Mouse (Mus musculus) central nervous system, embryonic 11.5 days (tissue): ENCODE measurements around the gene Fbxl20. TPM values are rescaled to one million over a fixed set of nuclear protein-coding genes. Genes with fewer than 3 reads are reported as not detected.

ENCODE experiments used
- polyA plus RNA-seq: library from polyadenylated mRNA; depleted of rRNA; stranded (reverse); fragments of >200 nt; gene quantifications from 2 replicates; pipeline ENCODE4 v1.2.3, GENCODE M21; 2012; rRNA removed

Fbxl20 gene
- 17.0 and 20.7 TPM in 2 replicates for polyA plus RNA-seq

GRCm38 (mm10) chr11:98149786-98150624, at the start of gene Fbxl20:
Gene Fbxl20 (minus strand): TSS chr11:98150403.

GRCm38 (mm10) chr11:98192901-98193805, 43.0 kb upstream of the Fbxl20 start, which contains the start of gene Med1:
Gene Med1 (minus strand): TSS chr11:98193293.

GRCm38 (mm10) chr11:98052989-98053834, 97.0 kb downstream of the Fbxl20 start, which contains the start of gene Stac2:
Gene Stac2 (minus strand): TSS chr11:98053462.

Other genes starting within 250 kb of the Fbxl20 start
- gene Plxdc1, start 164.0 kb downstream of the Fbxl20 start, polyA plus RNA-seq, result 0.13 and 0.31 TPM in 2 replicates
- 0.91 and 1.3 TPM in 2 replicates for gene Arl5c, start 154.2 kb downstream of the Fbxl20 start, polyA plus RNA-seq
- gene Cacnb1, start 127.4 kb downstream of the Fbxl20 start, polyA plus RNA-seq, result 24.9 and 29.1 TPM in 2 replicates
- gene Rpl19, start 123.7 kb downstream of the Fbxl20 start, polyA plus RNA-seq, result 1,982 and 2,772 TPM in 2 replicates
- 0.92 and 1.8 TPM in 2 replicates for gene Stac2, start 96.9 kb downstream of the Fbxl20 start, polyA plus RNA-seq
- gene Med1, start 42.9 kb upstream of the Fbxl20 start, polyA plus RNA-seq, result 38.2 and 40.9 TPM in 2 replicates
- gene Cdk12, start 52.7 kb upstream of the Fbxl20 start, polyA plus RNA-seq, result 21.6 and 29.6 TPM in 2 replicates
- 2.1 and 3.4 TPM in 2 replicates for gene Neurod2, start 179.2 kb upstream of the Fbxl20 start, polyA plus RNA-seq
- 0.65 and 1.3 TPM in 2 replicates for gene Ppp1r1b, start 198.0 kb upstream of the Fbxl20 start, polyA plus RNA-seq
- gene Stard3, start 208.0 kb upstream of the Fbxl20 start, polyA plus RNA-seq, result 55.9 and 61.9 TPM in 2 replicates
- gene Tcap, start 233.4 kb upstream of the Fbxl20 start, polyA plus RNA-seq, result 3.3 and 4.0 TPM in 2 replicates
- gene Pnmt, start 236.0 kb upstream of the Fbxl20 start, polyA plus RNA-seq, result 0.14 and 1.4 TPM in 2 replicates